Mouse (Mus musculus) G1E-ER4 (cell line): ENCODE data around the gene Stxbp2. TPM values are rescaled to one million over a fixed set of nuclear protein-coding genes. Genes with fewer than 3 reads are reported as not detected.

ENCODE experiments used
- GATA1 ChIP-seq: IDR thresholded peaks from one replicate; pipeline ENCODE4 v1.8.0; 2012; ENCODE audit warnings: low read length, inconsistent platforms
- polyA plus RNA-seq: library from polyadenylated mRNA; stranded (reverse); fragments of >175 nt; gene quantifications from 2 replicates; pipeline ENCODE4 v1.2.3, GENCODE M21; 2012

The Stxbp2 gene
- polyA plus RNA-seq, 1 experiment = 250 TPM

DNA sequence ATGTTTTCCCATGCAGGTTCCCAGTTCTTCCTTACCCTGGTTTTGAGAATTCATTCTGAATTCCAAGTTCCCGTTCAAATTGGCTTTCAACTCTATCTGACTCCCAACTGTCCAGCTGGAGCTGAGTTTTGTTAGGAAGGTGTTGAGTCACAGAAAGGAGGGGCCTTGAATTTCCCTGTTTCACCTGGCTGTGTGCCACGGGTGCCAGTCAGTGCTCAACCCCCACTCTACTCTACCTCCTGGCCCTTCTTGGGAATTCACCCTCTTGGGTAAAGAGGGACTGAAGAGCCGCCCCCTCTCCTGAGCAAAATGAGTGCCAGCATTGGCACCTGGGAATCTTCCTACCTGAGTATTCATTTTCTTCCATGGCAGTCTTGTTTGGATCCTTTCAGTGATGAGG lies 60.0 kb downstream of the Stxbp2 start:
- TF ChIP-seq GATA1 = no peak

Other genes with a start within 250 kb of the Stxbp2 start
- gene Arhgef18, start 237.9 kb upstream of the Stxbp2 start, polyA plus RNA-seq = 24.9 and 32.4 TPM in 2 replicates
- gene Pex11g, start 163.3 kb upstream of the Stxbp2 start, polyA plus RNA-seq = 0.45 and 0.79 TPM in 2 replicates
- gene Tex45, start 160.1 kb upstream of the Stxbp2 start, polyA plus RNA-seq = 0.04 TPM in 1 of 2 replicates, not detected in the other
- gene Zfp358, start 137.8 kb upstream of the Stxbp2 start, polyA plus RNA-seq = 14.9 and 16.7 TPM in 2 replicates
- gene Mcoln1, start 130.5 kb upstream of the Stxbp2 start, polyA plus RNA-seq = 106 and 187 TPM in 2 replicates
- 23.2 and 24.6 TPM in 2 replicates for gene Pnpla6, start 115.6 kb upstream of the Stxbp2 start, polyA plus RNA-seq
- gene C330021F23Rik, start 63.0 kb upstream of the Stxbp2 start, polyA plus RNA-seq = not detected in 2 replicates
- not detected in 2 replicates for gene Camsap3, start 43.7 kb upstream of the Stxbp2 start, polyA plus RNA-seq
- 38.8 and 51.5 TPM in 2 replicates for gene Xab2, start 9.6 kb upstream of the Stxbp2 start, polyA plus RNA-seq
- gene Pet100, start 9.4 kb upstream of the Stxbp2 start, polyA plus RNA-seq = 50.5 and 55.8 TPM in 2 replicates
- not detected in 2 replicates for gene Pcp2, start 5.4 kb upstream of the Stxbp2 start, polyA plus RNA-seq
- gene Retn, start 24.8 kb downstream of the Stxbp2 start, polyA plus RNA-seq = not detected in 2 replicates
- gene Mcemp1, start 34.8 kb downstream of the Stxbp2 start, polyA plus RNA-seq = not detected in 2 replicates
- gene Fcor, start 41.4 kb downstream of the Stxbp2 start, polyA plus RNA-seq = not detected in 2 replicates
- 22.4 and 25.8 TPM in 2 replicates for gene Trappc5, start 45.3 kb downstream of the Stxbp2 start, polyA plus RNA-seq
- not detected in 2 replicates for gene Fcer2a, start 63.2 kb downstream of the Stxbp2 start, polyA plus RNA-seq
- not detected in 2 replicates for gene Clec4g, start 89.7 kb downstream of the Stxbp2 start, polyA plus RNA-seq
- gene Cd209a, start 118.0 kb downstream of the Stxbp2 start, polyA plus RNA-seq = not detected in 2 replicates
- gene Cd209e, start 223.4 kb downstream of the Stxbp2 start, polyA plus RNA-seq = not detected in 2 replicates
- gene Cd209d, start 247.6 kb downstream of the Stxbp2 start, polyA plus RNA-seq = not detected in 2 replicates